Mouse (Mus musculus) liver, embryonic 13.5 days (tissue): ENCODE measurements around the gene Atp1b3. TPM values are rescaled to one million over a fixed set of nuclear protein-coding genes. Genes with fewer than 3 reads are reported as not detected.

Experiments used
- ATAC-seq: fragments of 200-750 bp; cut with Nextera tagmentation; 2 replicates; pipeline ENCODE4 v1.8.0; 2017; ENCODE audit warnings: low read depth, mild to moderate bottlenecking, moderate number of reproducible peaks, moderate library complexity
- DNase-seq: peaks from one replicate; pipeline ENCODE4 v3.0.0; 2022
- H3K27ac ChIP-seq: fragments of 300-500 bp; sonication (generic); 2 replicates; pipeline ENCODE4 v1.5.1; 2015; ENCODE audit warnings: moderate library complexity, mild to moderate bottlenecking, inconsistent platforms
- H3K27me3 ChIP-seq: fragments of 300-500 bp; sonication (generic); 2 replicates; pipeline ENCODE4 v1.6.1; 2015; ENCODE audit warnings: mild to moderate bottlenecking, inconsistent platforms
- H3K36me3 ChIP-seq: fragments of 300-500 bp; sonication (generic); 2 replicates; pipeline ENCODE4 v1.6.1; 2015; ENCODE audit warnings: mild to moderate bottlenecking, inconsistent platforms
- H3K4me1 ChIP-seq: fragments of 300-500 bp; sonication (generic); replicated peaks from 2 replicates; pipeline ENCODE4 v1.6.1; 2015; ENCODE audit warnings: inconsistent platforms
- H3K4me2 ChIP-seq: fragments of 300-500 bp; sonication (generic); 2 replicates; pipeline ENCODE4 v1.6.1; 2015; ENCODE audit warnings: inconsistent platforms, mild to moderate bottlenecking, moderate library complexity
- H3K4me3 ChIP-seq: fragments of 300-500 bp; sonication (generic); replicated peaks from 2 replicates; pipeline ENCODE4 v1.5.1; 2015; ENCODE audit warnings: mild to moderate bottlenecking, inconsistent platforms
- H3K9ac ChIP-seq: fragments of 300-500 bp; sonication (generic); 2 replicates; pipeline ENCODE4 v1.6.1; 2015; ENCODE audit warnings: mild to moderate bottlenecking, inconsistent platforms
- H3K9me3 ChIP-seq: fragments of 300-500 bp; sonication (generic); replicated peaks from 2 replicates; pipeline ENCODE4 v1.6.1; 2016; ENCODE audit warnings: inconsistent platforms
- WGBS: fragments of 180-500 bp; shearing (Covaris S2); methylation state at CpG from one replicate; pipeline ENCODE4 v1.1.7; 2015; ENCODE audit not compliant: insufficient replicate concordance; 5-methylcytosine and 5-hydroxymethylcytosine counted together
- polyA plus RNA-seq: library from polyadenylated mRNA; unstranded; fragments of >200 nt; fragmentation: Nextera tagmentation; extraction: Ambion mirVana; gene quantifications from 2 replicates; pipeline ENCODE4 v1.2.1, GENCODE M21; 2015

Gene Atp1b3
- polyA plus RNA-seq, 1 experiment from 2014 or later: 87.3 TPM

DNA sequence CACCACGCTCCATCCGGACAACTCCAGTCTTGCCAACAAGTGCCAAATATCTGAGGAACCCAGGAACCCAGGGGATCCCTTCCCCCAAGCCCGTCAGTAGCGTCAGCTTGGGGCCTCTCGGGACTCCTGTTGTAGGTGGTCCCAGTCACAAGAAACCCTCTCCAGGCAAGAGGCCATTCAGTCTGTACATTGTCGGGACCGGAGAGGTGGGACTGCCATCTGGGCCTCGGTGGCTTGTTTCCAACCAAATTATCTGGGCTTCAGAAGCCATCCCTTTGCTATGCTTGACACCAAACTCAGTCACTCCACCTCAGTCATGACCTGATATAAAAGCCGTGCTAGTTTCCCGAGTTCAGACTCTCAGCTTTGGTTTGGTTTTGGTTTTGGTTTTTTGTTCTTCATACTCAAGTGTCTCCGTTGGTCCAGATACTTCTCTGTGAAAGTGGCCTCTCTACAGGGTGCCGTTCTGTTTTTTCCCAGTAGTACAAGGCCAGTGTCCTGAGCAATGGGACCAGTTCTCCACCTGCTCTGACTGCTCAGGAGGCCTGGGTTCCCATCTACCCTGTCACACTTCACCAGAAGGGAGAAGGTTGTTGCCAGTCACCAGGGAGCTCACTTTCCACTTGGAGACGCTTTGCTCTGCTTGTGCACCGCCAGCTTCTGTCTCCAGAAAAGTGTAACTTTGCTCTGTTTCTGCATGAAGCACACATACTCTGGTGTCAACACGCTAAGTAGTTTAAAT is 41.7 kb downstream of the Atp1b3 start:
- peaks cover 63% of the 10 kb centered on the region for H3K36me3 ChIP-seq
- 90% methylated on average over 15 of the region's 15 CpGs for WGBS
- no peak for ATAC-seq

GRCm38 (mm10) chr9:96320551-96320980 is 43.7 kb downstream of the Atp1b3 start:
- DNase-seq: no peak
- WGBS: 96% methylated on average over 6 of the region's 6 CpGs
- peaks cover 84% of the 10 kb centered on the region for H3K36me3 ChIP-seq

More for the DNA sequence above, 41.7 kb downstream of the Atp1b3 start:
- no peaks in the 10 kb centered on the region for H3K27me3 ChIP-seq
- no peaks in the 10 kb centered on the region for H3K4me1 ChIP-seq
- no peak overlapping the region for H3K9ac ChIP-seq
- no peak overlapping the region for H3K4me2 ChIP-seq
- no peak overlapping the region for H3K27ac ChIP-seq
- no peak overlapping the region for H3K4me3 ChIP-seq
- H3K9me3 ChIP-seq: no peaks in the 10 kb centered on the region
- DNase-seq: no peak

GRCm38 (mm10) chr9:96319333-96319732 is 44.9 kb downstream of the Atp1b3 start:
- H3K9ac ChIP-seq: no peak overlapping the region
- H3K27ac ChIP-seq: no peak overlapping the region
- no peak overlapping the region for H3K4me2 ChIP-seq
- peaks cover 94% of the 10 kb centered on the region for H3K36me3 ChIP-seq
- no peaks in the 10 kb centered on the region for H3K9me3 ChIP-seq
- ATAC-seq: no peak
- no peak for DNase-seq
- no peaks in the 10 kb centered on the region for H3K4me1 ChIP-seq
- no peaks in the 10 kb centered on the region for H3K27me3 ChIP-seq
- no peak overlapping the region for H3K4me3 ChIP-seq
- WGBS: 92% methylated on average over 5 of the region's 5 CpGs

More at GRCm38 (mm10) chr9:96320551-96320980, 43.7 kb downstream of the Atp1b3 start:
- Histone ChIP-seq H3K9ac (no peak overlapping the region), H3K4me1 (no peaks in the 10 kb centered on the region), H3K27ac (no peak overlapping the region), H3K4me2 (no peak overlapping the region), H3K27me3 (no peaks in the 10 kb centered on the region), H3K4me3 (no peak overlapping the region), H3K9me3 (no peaks in the 10 kb centered on the region)
- no peak for ATAC-seq

- Histone ChIP-seq H3K9me3 (no peaks in the 10 kb centered on the region), H3K27me3 (no peaks in the 10 kb centered on the region), H3K4me1 (no peaks in the 10 kb centered on the region), H3K4me2 (no peak overlapping the region), H3K36me3 (peaks cover 96% of the 10 kb centered on the region), H3K27ac (no peak overlapping the region), H3K9ac (no peak overlapping the region), H3K4me3 (no peak overlapping the region)
- WGBS: 83% methylated on average over 3 of the region's 3 CpGs
- no peak for DNase-seq
- ATAC-seq: peak; percentile 57
Measured at GRCm38 (mm10) chr9:96312074-96312473, 52.2 kb downstream of the Atp1b3 start.

DNA sequence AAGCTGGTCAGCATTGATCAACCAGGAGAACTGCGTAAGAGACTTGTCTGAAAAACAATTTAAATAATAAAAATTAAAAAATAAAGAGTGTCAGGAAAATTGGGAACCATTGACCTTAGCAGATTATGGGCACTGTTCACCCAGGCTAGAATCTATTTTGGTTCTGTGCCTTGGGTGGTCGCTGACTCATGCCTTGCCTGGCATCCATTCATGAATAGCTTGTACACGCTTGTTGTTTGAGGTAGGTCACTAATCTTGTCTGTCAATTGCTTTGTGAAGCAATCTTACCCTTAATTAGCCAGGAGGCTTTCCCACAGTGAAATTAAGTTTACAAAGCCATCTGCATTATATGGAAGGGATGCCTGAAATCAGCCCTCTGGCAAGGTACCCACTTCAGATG is 55.4 kb downstream of the Atp1b3 start:
- ATAC-seq: no peak
- H3K36me3 ChIP-seq: peaks cover 93% of the 10 kb centered on the region
- 93% methylated on average over 3 of the region's 3 CpGs for WGBS

GRCm38 (mm10) chr9:96299324-96300008 is 64.8 kb downstream of the Atp1b3 start:
- Histone ChIP-seq H3K27me3 (no peaks in the 10 kb centered on the region), H3K4me2 (no peak overlapping the region), H3K9ac (no peak overlapping the region), H3K9me3 (no peaks in the 10 kb centered on the region), H3K36me3 (peaks cover 87% of the 10 kb centered on the region), H3K4me1 (peaks cover 11% of the 10 kb centered on the region; the same call in 1 of the 2 replicates), H3K4me3 (no peak overlapping the region), H3K27ac (no peak overlapping the region)
- WGBS: 71% methylated on average over 3 of the region's 3 CpGs
- DNase-seq (no peak), ATAC-seq (peak; percentile 71)

More for the DNA sequence above, 55.4 kb downstream of the Atp1b3 start:
- no peak overlapping the region for H3K4me3 ChIP-seq
- no peak overlapping the region for H3K9ac ChIP-seq
- H3K4me2 ChIP-seq: no peak overlapping the region
- no peak overlapping the region for H3K27ac ChIP-seq
- H3K9me3 ChIP-seq: no peaks in the 10 kb centered on the region
- H3K4me1 ChIP-seq: 0 out of 2 replicates have a peak, but pooled peaks cover 2% of the 10 kb centered on the region
- no peak for DNase-seq
- H3K27me3 ChIP-seq: no peaks in the 10 kb centered on the region

DNA sequence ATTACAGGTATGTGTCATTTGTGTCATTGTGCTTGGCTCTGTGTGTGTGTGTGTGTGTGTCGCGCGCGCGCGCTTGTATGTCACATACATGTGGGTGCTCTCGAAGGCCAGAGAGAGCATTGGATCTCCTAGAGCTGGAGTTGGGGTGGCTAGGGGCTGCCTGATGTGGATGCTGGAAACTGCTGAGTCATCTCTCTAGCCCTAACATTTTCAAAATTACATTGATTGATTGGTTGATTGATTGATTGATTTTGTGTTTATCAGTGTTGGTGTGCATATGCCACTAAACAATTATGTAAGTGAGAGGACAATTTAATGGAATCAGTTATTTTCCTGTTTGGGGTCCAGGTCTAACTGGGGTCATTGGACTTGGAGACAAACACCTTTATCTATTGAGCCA is 72.1 kb downstream of the Atp1b3 start:
- H3K36me3 ChIP-seq: peaks cover 82% of the 10 kb centered on the region
- no peaks in the 10 kb centered on the region for H3K4me1 ChIP-seq
- no peak for DNase-seq
- H3K9me3 ChIP-seq: no peaks in the 10 kb centered on the region
- H3K4me3 ChIP-seq: no peak overlapping the region
- H3K9ac ChIP-seq: no peak overlapping the region
- no peaks in the 10 kb centered on the region for H3K27me3 ChIP-seq
- H3K27ac ChIP-seq: no peak overlapping the region
- 97% methylated on average over 7 of the region's 7 CpGs for WGBS
- no peak for ATAC-seq
- H3K4me2 ChIP-seq: no peak overlapping the region

GRCm38 (mm10) chr9:96284916-96285315 is 79.3 kb downstream of the Atp1b3 start:
- WGBS: 34% methylated on average over 1 of the region's 1 CpGs
- Histone ChIP-seq H3K4me3 (no peak overlapping the region), H3K9me3 (no peaks in the 10 kb centered on the region), H3K27me3 (no peaks in the 10 kb centered on the region), H3K27ac (no peak overlapping the region), H3K36me3 (peaks cover 55% of the 10 kb centered on the region), H3K4me2 (no peak overlapping the region), H3K9ac (no peak overlapping the region), H3K4me1 (peaks cover 5% of the 10 kb centered on the region)
- DNase-seq (no peak), ATAC-seq (no peak)

Other genes with a start within 250 kb of the Atp1b3 start
- 0.47 and 0.64 TPM in 2 replicates for gene Gk5, start 245.1 kb downstream of the Atp1b3 start, polyA plus RNA-seq
- 86.0 and 110 TPM in 2 replicates for gene Tfdp2, start 168.2 kb downstream of the Atp1b3 start, polyA plus RNA-seq
- gene Rnf7, start 114.2 kb upstream of the Atp1b3 start, polyA plus RNA-seq: 91.3 and 91.7 TPM in 2 replicates
- not detected in 2 replicates for gene Gm28729, start 160.8 kb upstream of the Atp1b3 start, polyA plus RNA-seq